Mouse (Mus musculus) forebrain, embryonic 14.5 days (tissue): ENCODE measurements around the gene Adamts18. TPM values are rescaled to one million over a fixed set of nuclear protein-coding genes. Genes with fewer than 3 reads are reported as not detected.

Source experiments
- ATAC-seq: fragments of 200-750 bp; cut with Nextera tagmentation; 2 replicates; pipeline ENCODE4 v1.8.0; 2017; ENCODE audit warnings: mild to moderate bottlenecking, moderate library complexity
- DNase-seq: peaks from one replicate; pipeline ENCODE4 v3.0.0-alpha.2; 2015; ENCODE audit warnings: low spot score
- H3K27ac ChIP-seq: fragments of 300-500 bp; sonication (generic); 2 replicates; pipeline ENCODE4 v1.5.1; 2014; ENCODE audit warnings: low read depth, mild to moderate bottlenecking, control low read depth, low read length, moderate library complexity
- H3K27me3 ChIP-seq: fragments of 300-500 bp; sonication (generic); replicated peaks from 2 replicates; pipeline ENCODE4 v1.6.1; 2014; ENCODE audit warnings: low read length, control low read depth, mixed read lengths; ENCODE audit not compliant: control insufficient read depth, insufficient read depth
- H3K36me3 ChIP-seq: fragments of 300-500 bp; sonication (generic); 2 replicates; pipeline ENCODE4 v1.6.1; 2014; ENCODE audit warnings: low read length, control low read depth; ENCODE audit not compliant: control insufficient read depth, insufficient read depth
- H3K4me1 ChIP-seq: fragments of 300-500 bp; sonication (generic); 2 replicates; pipeline ENCODE4 v1.6.1; 2014; ENCODE audit warnings: antibody characterized with exemption, low read length, control low read depth; ENCODE audit not compliant: control insufficient read depth, insufficient read depth
- H3K4me2 ChIP-seq: fragments of 300-500 bp; sonication (generic); 2 replicates; pipeline ENCODE4 v1.6.1; 2014; ENCODE audit warnings: mild to moderate bottlenecking, control low read depth, low read length
- H3K4me3 ChIP-seq: fragments of 300-500 bp; sonication (generic); 2 replicates; pipeline ENCODE4 v1.5.1; 2014; ENCODE audit warnings: low read depth, low read length, control low read depth
- H3K9ac ChIP-seq: fragments of 300-500 bp; sonication (generic); 2 replicates; pipeline ENCODE4 v1.6.1; 2014; ENCODE audit warnings: mild to moderate bottlenecking, low read length, control low read depth, moderate library complexity
- H3K9me3 ChIP-seq: fragments of 300-500 bp; sonication (generic); replicated peaks from 2 replicates; pipeline ENCODE4 v1.6.1; 2016; ENCODE audit warnings: low read length, control low read depth, mixed read lengths; ENCODE audit not compliant: control insufficient read depth
- WGBS: fragments of 180-500 bp; shearing (Covaris S2); extraction: QIAGEN DNeasy Blood & Tissue Kit; methylation state at CpG from one replicate; pipeline ENCODE4 v1.1.7; 2014; 5-methylcytosine and 5-hydroxymethylcytosine counted together
- polyA plus RNA-seq: library from polyadenylated mRNA; unstranded; fragments of >200 nt; fragmentation: Nextera tagmentation; extraction: Ambion mirVana; gene quantifications from 2 replicates; pipeline ENCODE4 v1.2.1, GENCODE M21; 2014

The Adamts18 gene
- polyA plus RNA-seq, 1 experiment from 2014 or later: 8.8 TPM

- Histone ChIP-seq H3K27ac (peak overlapping the region; percentile 83), H3K4me2 (peak overlapping the region; percentile 98), H3K27me3 (no peaks in the 10 kb centered on the region), H3K4me1 (peaks cover 23% of the 10 kb centered on the region), H3K9me3 (0 out of 2 replicates have a peak, but pooled peaks cover 3% of the 10 kb centered on the region), H3K36me3 (no peaks in the 10 kb centered on the region), H3K9ac (peak overlapping the region; percentile 85), H3K4me3 (peak overlapping the region; percentile 61)
- DNase-seq: peak; percentile 57
- WGBS: under 1% methylated on average over 49 of the region's 50 CpGs
- ATAC-seq: peak; percentile 53
These were observed 371 bp downstream of the Adamts18 start for GRCm38 (mm10) chr8:113848081-113848652.

GRCm38 (mm10) chr8:113847606-113848080, 895 bp downstream of the Adamts18 start:
- DNase-seq: no peak
- H3K36me3 ChIP-seq: no peaks in the 10 kb centered on the region
- H3K9me3 ChIP-seq: 0 out of 2 replicates have a peak, but pooled peaks cover 3% of the 10 kb centered on the region
- ATAC-seq: no peak; the same call in 1 of the 2 replicates
- WGBS: 18% methylated on average over 12 of the region's 12 CpGs
- peak overlapping the region; percentile 83 for H3K27ac ChIP-seq
- H3K27me3 ChIP-seq: no peaks in the 10 kb centered on the region
- H3K4me2 ChIP-seq: peak overlapping the region; percentile 98
- H3K4me1 ChIP-seq: peaks cover 23% of the 10 kb centered on the region
- H3K9ac ChIP-seq: peak overlapping the region; percentile 85
- peak overlapping the region; percentile 61 for H3K4me3 ChIP-seq

GRCm38 (mm10) chr8:113846669-113847068, 1.9 kb downstream of the Adamts18 start:
- Histone ChIP-seq H3K9ac (no peak overlapping the region), H3K9me3 (0 out of 2 replicates have a peak, but pooled peaks cover 3% of the 10 kb centered on the region), H3K4me2 (peak overlapping the region; percentile 98), H3K27ac (no peak overlapping the region), H3K4me1 (peaks cover 23% of the 10 kb centered on the region), H3K27me3 (no peaks in the 10 kb centered on the region), H3K4me3 (0 out of 2 replicates have a peak overlapping the region, but pooled peaks have one; percentile 61), H3K36me3 (no peaks in the 10 kb centered on the region)
- ATAC-seq (no peak), DNase-seq (no peak)
- 70% methylated on average over 5 of the region's 5 CpGs for WGBS

GRCm38 (mm10) chr8:113844801-113845301, 3.7 kb downstream of the Adamts18 start:
- 34% methylated on average over 20 of the region's 20 CpGs for WGBS
- Histone ChIP-seq H3K4me2 (peak overlapping the region; percentile 46), H3K27ac (peak overlapping the region; percentile 31; the same call in 1 of the 2 replicates), H3K9me3 (no peaks in the 10 kb centered on the region), H3K9ac (peak overlapping the region; percentile 37), H3K36me3 (no peaks in the 10 kb centered on the region), H3K4me1 (peaks cover 23% of the 10 kb centered on the region), H3K27me3 (no peaks in the 10 kb centered on the region), H3K4me3 (peak overlapping the region; percentile 19)
- ATAC-seq (no peak), DNase-seq (peak; percentile 47)

GRCm38 (mm10) chr8:113838211-113838610, 10.3 kb downstream of the Adamts18 start:
- peaks cover 5% of the 10 kb centered on the region; the same call in 1 of the 2 replicates for H3K4me1 ChIP-seq

GRCm38 (mm10) chr8:113837570-113837915, 11.0 kb downstream of the Adamts18 start:
- WGBS: 26% methylated on average over 4 of the region's 4 CpGs
- ATAC-seq: no peak
- no peak overlapping the region for H3K4me2 ChIP-seq

More at GRCm38 (mm10) chr8:113838211-113838610, 10.3 kb downstream of the Adamts18 start:
- H3K27ac ChIP-seq: no peak overlapping the region
- H3K4me2 ChIP-seq: no peak overlapping the region
- no peak overlapping the region for H3K9ac ChIP-seq
- no peak for DNase-seq
- H3K36me3 ChIP-seq: no peaks in the 10 kb centered on the region
- H3K4me3 ChIP-seq: no peak overlapping the region
- no peaks in the 10 kb centered on the region for H3K9me3 ChIP-seq
- 0 out of 2 replicates have a peak, but pooled peaks have one; percentile 12 for ATAC-seq
- 45% methylated on average over 6 of the region's 6 CpGs for WGBS
- H3K27me3 ChIP-seq: no peaks in the 10 kb centered on the region

GRCm38 (mm10) chr8:113836892-113837569, 11.5 kb downstream of the Adamts18 start:
- H3K36me3 ChIP-seq: no peaks in the 10 kb centered on the region
- no peak overlapping the region for H3K4me3 ChIP-seq
- H3K4me1 ChIP-seq: peaks cover 5% of the 10 kb centered on the region; the same call in 1 of the 2 replicates
- H3K9ac ChIP-seq: no peak overlapping the region
- H3K27me3 ChIP-seq: no peaks in the 10 kb centered on the region
- no peak overlapping the region for H3K4me2 ChIP-seq
- H3K27ac ChIP-seq: no peak overlapping the region
- 71% methylated on average over 8 of the region's 8 CpGs for WGBS
- ATAC-seq (no peak), DNase-seq (no peak)
- no peaks in the 10 kb centered on the region for H3K9me3 ChIP-seq

More at GRCm38 (mm10) chr8:113837570-113837915, 11.0 kb downstream of the Adamts18 start:
- Histone ChIP-seq H3K4me3 (no peak overlapping the region), H3K27ac (no peak overlapping the region), H3K27me3 (no peaks in the 10 kb centered on the region), H3K4me1 (peaks cover 5% of the 10 kb centered on the region; the same call in 1 of the 2 replicates), H3K9ac (no peak overlapping the region), H3K9me3 (no peaks in the 10 kb centered on the region), H3K36me3 (no peaks in the 10 kb centered on the region)
- DNase-seq: no peak

GRCm38 (mm10) chr8:113833644-113834043, 14.9 kb downstream of the Adamts18 start:
- H3K27ac ChIP-seq: no peak overlapping the region
- H3K27me3 ChIP-seq: no peaks in the 10 kb centered on the region
- 82% methylated on average over 4 of the region's 4 CpGs for WGBS
- H3K4me1 ChIP-seq: peaks cover 5% of the 10 kb centered on the region; the same call in 1 of the 2 replicates
- no peak overlapping the region for H3K9ac ChIP-seq
- no peak overlapping the region for H3K4me2 ChIP-seq
- H3K4me3 ChIP-seq: no peak overlapping the region
- ATAC-seq (no peak), DNase-seq (no peak)
- H3K9me3 ChIP-seq: no peaks in the 10 kb centered on the region
- H3K36me3 ChIP-seq: no peaks in the 10 kb centered on the region
